Mouse (Mus musculus): ENCODE measurements around the gene Tbx3.
A peak's percentile ranks its signal among the peaks of the same experiment; 100 is the strongest.

Tbx3 gene

DNA sequence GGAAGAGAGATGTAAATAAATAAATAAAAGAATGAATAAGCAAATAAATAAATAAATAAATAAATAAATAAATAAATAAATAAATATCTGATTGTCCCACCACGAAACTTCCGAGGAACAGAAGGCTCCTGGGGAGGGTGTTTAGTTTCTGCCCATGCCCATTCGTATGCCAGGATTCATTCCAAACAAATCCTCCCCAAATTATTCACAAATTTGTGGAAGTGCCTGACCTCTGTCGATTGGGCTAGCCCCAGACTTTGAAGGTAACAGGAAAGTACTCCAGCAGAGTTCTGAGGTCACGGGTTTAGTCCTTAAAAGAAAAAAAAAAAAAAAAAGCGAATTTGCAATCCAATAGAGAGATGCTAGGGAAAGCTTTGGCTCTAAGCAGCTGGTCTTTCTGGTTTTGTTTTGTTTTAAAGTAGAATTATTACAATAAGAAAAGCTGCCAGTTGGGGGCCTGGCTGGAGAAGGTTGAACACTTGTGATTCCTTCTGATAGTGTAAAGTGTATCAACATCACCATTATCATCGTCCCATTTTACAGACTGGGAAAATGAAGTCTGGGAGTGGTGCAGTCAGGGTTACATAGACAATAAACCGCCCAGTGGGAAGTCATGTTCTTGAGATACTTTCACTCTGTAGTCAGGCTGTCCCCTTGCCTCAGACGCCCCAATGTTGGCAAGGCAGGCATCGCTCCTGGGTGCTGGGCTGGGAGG, 9.3 kb downstream of the Tbx3 start:
- no peak for DNase-seq (ENCODE audit: low spot score in 2 of 2)

DNA sequence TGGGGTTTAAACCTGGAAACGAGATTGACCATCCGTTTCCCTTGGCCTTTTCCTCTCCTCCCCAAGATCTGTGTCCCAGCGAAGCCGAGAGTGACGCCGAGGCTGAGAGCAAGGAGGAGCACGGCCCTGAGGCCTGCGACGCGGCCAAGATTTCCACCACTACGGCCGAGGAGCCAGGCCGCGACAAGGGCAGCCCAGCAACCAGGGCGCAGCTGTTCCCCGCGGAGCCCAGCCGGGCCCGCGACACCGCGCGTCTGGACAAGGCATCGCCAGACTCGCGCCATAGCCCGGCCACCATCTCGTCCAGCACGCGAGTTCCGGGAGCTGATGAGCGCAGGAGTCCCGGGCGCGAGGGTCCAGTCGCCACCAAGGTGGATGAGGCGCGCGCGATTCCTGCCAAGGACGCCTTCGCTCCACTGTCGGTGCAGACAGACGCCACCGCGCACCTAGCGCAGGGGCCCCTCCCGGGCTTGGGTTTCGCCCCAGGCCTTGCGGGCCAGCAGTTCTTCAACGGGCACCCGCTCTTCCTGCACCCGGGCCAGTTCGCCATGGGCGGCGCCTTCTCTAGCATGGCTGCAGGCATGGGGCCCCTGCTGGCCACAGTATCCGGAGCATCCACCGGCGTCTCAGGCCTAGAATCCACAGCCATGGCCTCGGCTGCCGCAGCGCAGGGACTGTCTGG, 10.0 kb downstream of the Tbx3 start:
- no peak for DNase-seq (ENCODE audit: low spot score in 2 of 2)

- DNase-seq (ENCODE audit: low spot score in 2 of 2) = no peak
Observed at GRCm38 (mm10) chr5:119681011-119681832, 10.8 kb downstream of the Tbx3 start.

DNA sequence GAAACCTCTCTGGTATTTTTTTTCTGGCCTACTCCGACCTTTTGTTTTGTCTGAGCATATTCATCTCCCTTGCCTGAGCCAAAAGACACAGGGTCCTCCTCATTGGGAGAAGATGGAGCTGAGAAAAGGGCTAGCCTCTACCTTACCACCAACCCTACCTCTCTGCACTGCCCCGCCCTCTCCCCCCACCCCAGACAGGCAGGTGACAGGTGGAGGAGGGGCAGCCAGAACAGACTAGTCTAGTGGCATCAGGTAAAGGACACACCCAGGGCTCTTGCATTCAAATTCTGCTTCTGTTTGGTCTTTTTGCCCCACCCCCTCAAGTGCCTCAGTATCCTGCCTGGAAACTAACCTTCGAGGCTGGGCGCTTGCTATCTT, 11.4 kb downstream of the Tbx3 start:
- no peak for DNase-seq (ENCODE audit: low spot score in 2 of 2)

- DNase-seq (ENCODE audit: low spot score in 2 of 2) = no peak
Observed at GRCm38 (mm10) chr5:119682646-119683515, 12.4 kb downstream of the Tbx3 start.

DNA sequence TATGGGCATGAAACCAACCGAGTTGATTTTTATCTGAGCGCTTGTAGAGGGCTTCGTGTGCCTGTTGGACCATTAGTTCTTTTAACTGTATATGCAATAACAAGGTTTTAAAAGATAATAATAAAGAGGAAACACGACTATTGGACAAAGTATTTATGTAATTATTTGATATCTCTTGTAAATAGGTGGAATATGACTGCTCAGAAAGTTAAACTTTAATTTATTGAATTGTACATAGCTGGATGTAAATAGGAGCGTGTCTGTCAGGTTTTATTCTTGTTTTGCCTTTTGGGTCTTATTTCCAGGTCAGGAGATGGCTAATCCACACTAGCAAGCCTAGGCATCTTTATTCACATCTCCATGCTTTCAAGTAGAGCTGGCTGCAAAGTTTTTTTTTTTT, 13.4 kb downstream of the Tbx3 start:
- no peak for DNase-seq (ENCODE audit: low spot score in 2 of 2)

DNA sequence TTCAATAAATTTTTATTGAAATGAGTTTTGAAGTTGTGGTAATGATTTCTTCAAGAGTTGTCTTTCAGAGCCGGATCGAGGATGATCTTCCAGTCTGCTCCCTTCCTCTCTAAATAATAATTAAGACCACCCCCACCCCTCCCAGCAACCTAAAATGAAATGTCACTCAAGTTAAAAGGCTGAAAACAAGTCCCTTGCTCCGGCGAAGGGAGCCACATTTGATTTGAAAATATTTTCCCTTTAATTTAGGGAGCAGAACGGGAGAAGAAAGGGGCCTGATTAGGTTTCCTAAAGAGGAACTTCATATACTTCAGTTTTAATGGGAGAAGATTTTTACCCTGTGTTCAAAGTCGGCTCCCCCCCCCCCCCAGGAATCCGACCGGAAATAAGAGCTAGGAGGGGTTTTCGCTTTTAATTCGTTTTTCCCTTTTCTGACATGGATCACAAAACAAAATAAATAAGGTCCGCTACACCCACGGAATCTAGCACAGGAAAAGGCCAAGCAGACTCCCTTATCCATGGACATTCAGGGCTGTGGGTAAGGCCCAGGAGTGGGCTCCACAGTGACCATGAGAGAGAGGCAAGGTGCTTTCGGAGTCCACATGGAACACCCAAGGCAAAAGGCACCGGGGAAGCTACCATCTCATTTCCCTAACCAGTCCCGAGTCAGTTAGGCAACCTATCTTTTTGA, 14.4 kb downstream of the Tbx3 start:
- DNase-seq (ENCODE audit: low spot score in 2 of 2) = no peak

DNA sequence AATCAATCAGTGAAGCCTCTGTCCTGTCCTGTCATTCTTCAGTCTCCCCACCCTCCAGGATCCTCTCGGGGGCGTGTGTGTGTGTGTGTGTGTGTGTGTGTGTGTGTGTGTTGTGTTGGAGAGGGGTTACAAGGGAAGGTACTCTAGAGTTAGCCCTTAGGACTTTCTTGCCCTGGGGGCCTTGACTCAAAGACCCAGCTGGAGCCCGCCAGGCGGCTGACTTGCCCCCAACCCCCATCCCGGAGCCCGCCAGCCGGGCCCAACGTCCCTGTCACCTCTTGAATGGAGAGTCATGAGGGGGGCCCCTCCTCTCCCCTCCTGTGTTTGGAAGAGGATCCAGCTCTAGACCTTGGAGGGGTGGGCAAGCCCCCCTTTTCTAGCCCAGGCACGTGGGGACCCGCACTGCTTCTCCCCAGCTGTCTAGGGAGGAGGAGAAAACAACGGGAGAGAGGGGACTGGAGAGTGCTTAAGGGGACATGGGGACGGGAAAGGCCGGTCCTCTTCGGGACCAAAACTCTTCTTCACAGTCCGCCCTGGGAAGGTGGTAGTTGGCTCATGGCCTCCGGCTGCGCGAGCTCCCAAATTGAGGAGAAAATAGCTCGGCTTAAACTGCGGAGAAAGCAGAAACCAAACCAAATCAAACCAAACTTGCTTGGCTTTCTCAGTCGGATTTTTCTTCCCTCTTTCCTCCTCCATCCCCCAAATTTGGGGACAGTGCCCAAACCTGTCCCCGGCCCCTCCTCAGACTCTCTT, 15.2 kb downstream of the Tbx3 start:
- no peak for DNase-seq (ENCODE audit: low spot score in 2 of 2)

DNA sequence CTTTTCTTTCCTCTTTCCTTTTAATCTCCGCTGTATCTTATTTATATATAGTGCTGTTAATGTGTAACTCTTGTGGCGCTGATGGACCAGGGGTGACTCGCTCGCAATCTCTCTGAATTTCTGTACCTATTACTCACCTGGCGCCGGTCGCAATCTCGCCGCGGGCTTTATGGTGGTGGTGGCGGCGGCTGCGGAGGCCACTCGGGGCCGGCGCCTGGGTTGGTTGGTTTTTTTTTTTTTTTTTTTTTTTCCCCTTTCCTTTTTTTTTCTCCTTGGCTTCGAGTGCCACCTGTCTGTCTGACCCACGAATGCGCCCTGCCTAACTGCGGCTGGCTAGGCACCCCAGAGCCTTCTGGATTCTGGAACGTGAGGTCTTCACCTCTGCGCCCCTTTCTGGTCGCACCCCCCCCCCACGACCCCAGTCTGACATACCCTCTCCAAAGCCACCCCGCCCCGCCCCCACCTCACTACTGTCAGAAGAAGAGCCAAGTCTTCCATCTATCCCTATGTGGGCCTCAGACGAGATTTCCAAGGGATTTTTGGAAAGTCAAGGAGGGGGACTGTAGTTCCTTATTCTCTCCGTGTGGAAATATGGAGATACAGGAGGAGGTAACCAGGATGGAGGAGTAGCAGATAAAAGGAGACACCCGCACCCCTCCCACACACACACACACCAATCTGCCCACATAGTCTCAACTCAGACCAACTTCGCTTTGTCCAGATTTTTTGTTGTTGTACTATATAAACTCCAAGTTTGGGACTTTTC, 15.9 kb downstream of the Tbx3 start:
- no peak for DNase-seq (ENCODE audit: low spot score in 2 of 2)

GRCm38 (mm10) chr5:119687005-119687855, 16.8 kb downstream of the Tbx3 start:
- DNase-seq (ENCODE audit: low spot score in 2 of 2) = no peak

- DNase-seq (ENCODE audit: low spot score in 2 of 2) = no peak
Observed at GRCm38 (mm10) chr5:119687856-119688206, 17.4 kb downstream of the Tbx3 start.

DNA sequence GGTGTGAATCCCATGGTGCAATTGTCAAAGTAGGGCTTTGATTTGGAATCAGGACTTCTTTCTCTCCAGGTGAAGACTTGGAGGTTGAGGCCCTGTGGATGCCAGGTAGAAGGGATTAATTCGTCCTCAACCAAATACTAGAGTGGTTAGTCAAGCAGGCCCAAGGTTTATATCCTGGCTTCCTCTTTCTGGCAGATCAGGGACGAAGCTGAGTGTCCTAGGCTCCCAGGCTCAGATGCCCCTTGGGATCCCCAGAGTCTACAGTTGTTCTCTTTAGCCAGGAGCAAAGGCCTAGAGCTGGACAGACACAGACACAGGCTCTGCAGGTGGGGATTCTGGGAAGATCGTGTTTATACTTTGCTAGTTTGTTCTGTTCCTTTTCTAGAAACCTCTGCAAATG, 17.8 kb downstream of the Tbx3 start:
- no peak for DNase-seq (ENCODE audit: low spot score in 2 of 2)

- no peak for DNase-seq (ENCODE audit: low spot score in 2 of 2)
Observed at GRCm38 (mm10) chr5:119688914-119689420, 18.5 kb downstream of the Tbx3 start.

DNA sequence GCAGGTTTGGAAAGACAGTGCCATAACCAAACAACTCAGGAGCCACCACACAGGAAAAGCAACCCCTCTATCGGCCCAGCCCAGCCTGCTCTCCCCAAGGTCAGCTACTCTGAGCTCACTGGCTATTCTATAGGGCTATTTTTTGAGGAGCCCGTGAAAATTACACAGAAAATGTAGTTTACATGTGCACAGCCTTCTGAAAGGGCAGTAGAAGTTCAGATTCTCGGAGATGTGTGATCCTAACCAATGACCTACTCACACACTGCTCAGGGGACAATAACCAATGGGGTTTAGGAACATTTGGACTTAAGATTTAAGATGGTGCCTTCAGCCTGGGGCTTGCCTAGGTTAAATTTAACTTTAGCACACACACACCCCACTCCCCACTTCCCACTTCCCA, 19.0 kb downstream of the Tbx3 start:
- no peak for DNase-seq (ENCODE audit: low spot score in 2 of 2)

- DNase-seq (ENCODE audit: low spot score in 2 of 2) = peak; percentile 80
Observed at GRCm38 (mm10) chr5:119691075-119691474, 20.6 kb downstream of the Tbx3 start.

DNA sequence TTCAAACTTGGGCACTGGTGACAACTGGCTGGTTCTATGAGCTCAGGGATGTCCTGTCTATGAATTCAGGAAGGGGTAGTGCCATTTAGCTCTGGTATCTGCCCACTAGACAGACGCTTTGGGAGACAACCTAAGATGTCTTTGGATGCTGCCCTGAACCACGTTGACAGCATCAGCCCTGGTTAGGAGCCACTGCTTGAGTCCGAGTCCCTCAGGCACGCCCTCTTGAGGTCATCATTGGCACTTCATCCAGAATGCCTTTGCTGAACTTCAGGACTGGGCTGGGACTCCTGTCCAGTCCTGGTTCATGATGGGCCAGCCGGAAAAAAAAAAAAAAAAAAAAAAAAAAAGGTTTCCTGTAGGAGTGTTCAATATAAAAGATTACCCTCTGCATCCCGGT, 22.0 kb downstream of the Tbx3 start:
- DNase-seq (ENCODE audit: low spot score in 2 of 2) = no peak

- DNase-seq (ENCODE audit: low spot score in 2 of 2) = no peak
Observed at GRCm38 (mm10) chr5:119694914-119695313, 24.4 kb downstream of the Tbx3 start.

- no peak for DNase-seq (ENCODE audit: low spot score in 2 of 2)
Observed at GRCm38 (mm10) chr5:119703031-119703430, 32.6 kb downstream of the Tbx3 start.

- DNase-seq (ENCODE audit: low spot score in 2 of 2) = no peak
Observed at GRCm38 (mm10) chr5:119704900-119705299, 34.4 kb downstream of the Tbx3 start.
